Mouse (Mus musculus): ENCODE results near the gene Map3k21. TPM values are rescaled to one million over a fixed set of nuclear protein-coding genes. Genes with fewer than 3 reads are reported as not detected.

Gene Map3k21
- polyA plus RNA-seq, 1 experiment, result not detected

GRCm38 (mm10) chr8:125971336-125971735 is 61.1 kb downstream of the Map3k21 start:
- WGBS, result 38% methylated on average over 3 of the region's 3 CpGs
- H3K4me1 ChIP-seq (ENCODE audit: control insufficient read depth, insufficient read depth, low read length), result no peaks in the 10 kb centered on the region
- no peak for TF ChIP-seq CTCF (IDR thresholded peaks at IDR 0.05; ENCODE audit: insufficient read depth, low read depth, low read length)
- no peak for TF ChIP-seq POLR2A (IDR thresholded peaks at IDR 0.05; ENCODE audit: insufficient read depth, low read depth, low read length)

GRCm38 (mm10) chr8:125975981-125976380 is 65.7 kb downstream of the Map3k21 start:
- no peak overlapping the region for H3K4me3 ChIP-seq (ENCODE audit: insufficient read depth, low read depth, low read length)
- H3K27ac ChIP-seq (ENCODE audit: insufficient read depth, low read depth, low read length), result no peak overlapping the region
- WGBS, result 79% methylated on average over 4 of the region's 4 CpGs
- TF ChIP-seq POLR2A (IDR thresholded peaks at IDR 0.05; ENCODE audit: insufficient read depth, low read depth, low read length) (no peak), CTCF (IDR thresholded peaks at IDR 0.05; ENCODE audit: insufficient read depth, low read depth, low read length) (no peak)
- H3K4me1 ChIP-seq (ENCODE audit: control insufficient read depth, insufficient read depth, low read length), result peaks cover 2% of the 10 kb centered on the region; the same call in 1 of the 2 replicates

More at GRCm38 (mm10) chr8:125971336-125971735, 61.1 kb downstream of the Map3k21 start:
- H3K27ac ChIP-seq (ENCODE audit: insufficient read depth, low read depth, low read length), result no peak overlapping the region
- H3K4me3 ChIP-seq (ENCODE audit: insufficient read depth, low read depth, low read length), result no peak overlapping the region

GRCm38 (mm10) chr8:125980826-125981225 is 70.6 kb downstream of the Map3k21 start:
- Histone ChIP-seq H3K4me1 (ENCODE audit: control insufficient read depth, insufficient read depth, low read length) (peaks cover 2% of the 10 kb centered on the region; the same call in 1 of the 2 replicates), H3K4me3 (ENCODE audit: insufficient read depth, low read depth, low read length) (no peak overlapping the region), H3K27ac (ENCODE audit: insufficient read depth, low read depth, low read length) (no peak overlapping the region)
- no peak for TF ChIP-seq POLR2A (IDR thresholded peaks at IDR 0.05; ENCODE audit: insufficient read depth, low read depth, low read length)
- TF ChIP-seq CTCF (IDR thresholded peaks at IDR 0.05; ENCODE audit: insufficient read depth, low read depth, low read length), result no peak
- WGBS, result 49% methylated on average over 6 of the region's 6 CpGs

- TF ChIP-seq CTCF (IDR thresholded peaks at IDR 0.05; ENCODE audit: insufficient read depth, low read depth, low read length), result no peak
- no peak for TF ChIP-seq POLR2A (IDR thresholded peaks at IDR 0.05; ENCODE audit: insufficient read depth, low read depth, low read length)
- no peak overlapping the region for H3K27ac ChIP-seq (ENCODE audit: insufficient read depth, low read depth, low read length)
- no peak overlapping the region for H3K4me3 ChIP-seq (ENCODE audit: insufficient read depth, low read depth, low read length)
- H3K4me1 ChIP-seq (ENCODE audit: control insufficient read depth, insufficient read depth, low read length), result peaks cover 6% of the 10 kb centered on the region; the same call in 1 of the 2 replicates
- 79% methylated on average over 3 of the region's 3 CpGs for WGBS
These were observed 73.3 kb downstream of the Map3k21 start for GRCm38 (mm10) chr8:125983515-125983914.

- Histone ChIP-seq H3K4me3 (ENCODE audit: insufficient read depth, low read depth, low read length) (no peak overlapping the region), H3K4me1 (ENCODE audit: control insufficient read depth, insufficient read depth, low read length) (peaks cover 6% of the 10 kb centered on the region; the same call in 1 of the 2 replicates), H3K27ac (ENCODE audit: insufficient read depth, low read depth, low read length) (no peak overlapping the region)
- TF ChIP-seq CTCF (IDR thresholded peaks at IDR 0.05; ENCODE audit: insufficient read depth, low read depth, low read length) (no peak), POLR2A (IDR thresholded peaks at IDR 0.05; ENCODE audit: insufficient read depth, low read depth, low read length) (no peak)
- WGBS, result 97% methylated on average over 4 of the region's 4 CpGs
These were observed 73.9 kb downstream of the Map3k21 start for GRCm38 (mm10) chr8:125984140-125984539.

DNA sequence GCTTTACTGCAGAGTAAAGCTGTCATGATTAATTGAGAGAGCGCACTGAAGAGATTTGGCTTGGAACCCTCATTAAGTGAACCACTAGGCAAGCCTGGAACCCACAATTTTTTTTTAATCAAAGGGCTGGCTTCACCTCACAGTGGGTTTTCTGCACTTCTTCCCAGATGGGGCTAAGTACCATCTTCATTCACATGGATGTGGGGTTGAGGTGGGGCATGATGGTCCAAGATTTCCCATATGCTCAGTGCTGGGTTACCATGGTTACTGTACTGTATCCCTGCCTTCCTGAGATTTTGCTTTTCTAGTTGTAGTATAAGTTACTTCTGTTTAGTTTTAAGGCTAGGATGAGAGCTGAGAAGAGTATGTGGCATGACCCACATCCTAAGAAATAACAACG is 75.1 kb downstream of the Map3k21 start:
- TF ChIP-seq POLR2A (IDR thresholded peaks at IDR 0.05; ENCODE audit: insufficient read depth, low read depth, low read length) (no peak), CTCF (IDR thresholded peaks at IDR 0.05; ENCODE audit: insufficient read depth, low read depth, low read length) (no peak)
- peaks cover 4% of the 10 kb centered on the region; the same call in 1 of the 2 replicates for H3K4me1 ChIP-seq (ENCODE audit: control insufficient read depth, insufficient read depth, low read length)
- no peak overlapping the region for H3K27ac ChIP-seq (ENCODE audit: insufficient read depth, low read depth, low read length)
- no peak overlapping the region for H3K4me3 ChIP-seq (ENCODE audit: insufficient read depth, low read depth, low read length)
- 67% methylated on average over 2 of the region's 2 CpGs for WGBS

GRCm38 (mm10) chr8:125986999-125987589 is 76.8 kb downstream of the Map3k21 start:
- Histone ChIP-seq H3K4me1 (ENCODE audit: control insufficient read depth, insufficient read depth, low read length) (peaks cover 4% of the 10 kb centered on the region; the same call in 1 of the 2 replicates), H3K27ac (ENCODE audit: insufficient read depth, low read depth, low read length) (no peak overlapping the region), H3K4me3 (ENCODE audit: insufficient read depth, low read depth, low read length) (no peak overlapping the region)
- 76% methylated on average over 6 of the region's 6 CpGs for WGBS
- no peak for TF ChIP-seq POLR2A (IDR thresholded peaks at IDR 0.05; ENCODE audit: insufficient read depth, low read depth, low read length)
- TF ChIP-seq CTCF (IDR thresholded peaks at IDR 0.05; ENCODE audit: insufficient read depth, low read depth, low read length), result no peak

- no peak overlapping the region for H3K4me3 ChIP-seq (ENCODE audit: insufficient read depth, low read depth, low read length)
- peaks cover 4% of the 10 kb centered on the region; the same call in 1 of the 2 replicates for H3K4me1 ChIP-seq (ENCODE audit: control insufficient read depth, insufficient read depth, low read length)
- TF ChIP-seq POLR2A (IDR thresholded peaks at IDR 0.05; ENCODE audit: insufficient read depth, low read depth, low read length), result no peak
- no peak for TF ChIP-seq CTCF (IDR thresholded peaks at IDR 0.05; ENCODE audit: insufficient read depth, low read depth, low read length)
- WGBS, result 76% methylated on average over 2 of the region's 2 CpGs
- no peak overlapping the region; the same call in 1 of the 2 replicates for H3K27ac ChIP-seq (ENCODE audit: insufficient read depth, low read depth, low read length)
These were observed 77.7 kb downstream of the Map3k21 start for GRCm38 (mm10) chr8:125987996-125988395.

- WGBS, result 84% methylated on average over 9 of the region's 9 CpGs
- Histone ChIP-seq H3K4me1 (ENCODE audit: control insufficient read depth, insufficient read depth, low read length) (peaks cover 6% of the 10 kb centered on the region), H3K4me3 (ENCODE audit: insufficient read depth, low read depth, low read length) (no peak overlapping the region), H3K27ac (ENCODE audit: insufficient read depth, low read depth, low read length) (no peak overlapping the region)
- no peak for TF ChIP-seq CTCF (IDR thresholded peaks at IDR 0.05; ENCODE audit: insufficient read depth, low read depth, low read length)
- no peak for TF ChIP-seq POLR2A (IDR thresholded peaks at IDR 0.05; ENCODE audit: insufficient read depth, low read depth, low read length)
These were observed 83.4 kb downstream of the Map3k21 start for GRCm38 (mm10) chr8:125993636-125994035.

Data from olfactory bulb, adult 2 months (tissue).